Mouse (Mus musculus) liver, postnatal 0 days (tissue): Measurements from ENCODE around the gene Nkx2-5.

Experiments used
- CTCF ChIP-seq: sonication (generic); IDR thresholded peaks from 2 replicates; pipeline ENCODE4 v1.5.1; 2016; ENCODE audit warnings: antibody characterized with exemption, low read depth
- EP300 ChIP-seq: IDR thresholded peaks from 2 replicates; pipeline ENCODE4 v1.6.1; 2016; ENCODE audit warnings: antibody characterized with exemption, low read depth, mild to moderate bottlenecking

DNA sequence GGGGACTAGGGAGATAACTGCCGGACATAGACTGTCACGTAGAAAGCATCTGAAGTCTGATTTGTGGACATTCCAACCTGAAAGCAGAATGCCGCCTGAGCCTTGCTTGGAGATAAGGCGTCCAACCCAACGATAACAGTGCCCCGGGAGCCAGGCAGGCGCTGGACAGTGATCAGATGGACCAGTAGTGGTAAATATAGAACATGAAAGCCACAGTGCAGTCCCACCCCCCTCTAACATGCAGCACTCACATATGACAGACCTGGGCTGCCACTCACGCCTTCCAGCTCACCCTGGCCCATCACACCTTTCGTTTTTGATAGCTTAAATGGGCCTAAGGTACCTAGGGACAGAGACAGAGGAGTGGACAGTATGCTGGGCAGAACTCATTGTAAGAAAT is 31.3 kb downstream of the Nkx2-5 start:
- TF ChIP-seq CTCF (no peak), EP300 (no peak)
